Mouse (Mus musculus): ENCODE measurements around the gene Lrrc40. TPM values are rescaled to one million over a fixed set of nuclear protein-coding genes. Genes with fewer than 3 reads are reported as not detected.

Lrrc40 gene
- total RNA-seq (2022): 10 to 100 TPM; 28.9 to 35.4 (median 31.0) TPM

GRCm38 (mm10) chr3:158036329-158036988 is at the start of gene Lrrc40, which contains the start of gene Srsf11:
Gene Lrrc40, plus strand, starts transcription at chr3:158036662.
Gene Srsf11, minus strand, starts transcription at chr3:158036639.
- peak; percentile 92 to 95 for DNase-seq (ENCODE audit: low spot score in 2 of 2)

GRCm38 (mm10) chr3:157993322-157993721 is 43.1 kb upstream of the Lrrc40 start:
- no peak for DNase-seq (ENCODE audit: low spot score in 2 of 2)

GRCm38 (mm10) chr3:157995726-157996125 is 40.7 kb upstream of the Lrrc40 start:
- DNase-seq (ENCODE audit: low spot score in 2 of 2): no peak

- no peak for DNase-seq (ENCODE audit: low spot score in 2 of 2)
Measured at GRCm38 (mm10) chr3:157998742-157999369, 37.6 kb upstream of the Lrrc40 start.

GRCm38 (mm10) chr3:158008647-158009046 is 27.8 kb upstream of the Lrrc40 start:
- DNase-seq (ENCODE audit: low spot score in 2 of 2): no peak

GRCm38 (mm10) chr3:158009762-158010320 is 26.6 kb upstream of the Lrrc40 start:
- DNase-seq (ENCODE audit: low spot score in 2 of 2): peak in 1 of 2 experiments; percentile 30

GRCm38 (mm10) chr3:158031371-158031925 is 5.0 kb upstream of the Lrrc40 start:
- peak; percentile 79 to 89 for DNase-seq (ENCODE audit: low spot score in 2 of 2)

GRCm38 (mm10) chr3:158032106-158032505 is 4.4 kb upstream of the Lrrc40 start:
- DNase-seq (ENCODE audit: low spot score in 2 of 2): no peak

GRCm38 (mm10) chr3:158035866-158036265 is 596 bp upstream of the Lrrc40 start:
- no peak for DNase-seq (ENCODE audit: low spot score in 2 of 2)

- no peak for DNase-seq (ENCODE audit: low spot score in 2 of 2)
Measured at GRCm38 (mm10) chr3:158038106-158038505, 1.6 kb downstream of the Lrrc40 start.

- DNase-seq (ENCODE audit: low spot score in 2 of 2): no peak
Measured at GRCm38 (mm10) chr3:158040755-158041154, 4.3 kb downstream of the Lrrc40 start.

GRCm38 (mm10) chr3:158049508-158049907 is 13.0 kb downstream of the Lrrc40 start:
- DNase-seq (ENCODE audit: low spot score in 2 of 2): no peak

GRCm38 (mm10) chr3:158060621-158061291 is 24.3 kb downstream of the Lrrc40 start:
- no peak for DNase-seq (ENCODE audit: low spot score in 2 of 2)

- DNase-seq (ENCODE audit: low spot score in 2 of 2): no peak
Measured at GRCm38 (mm10) chr3:158061811-158062523, 25.5 kb downstream of the Lrrc40 start.

- no peak for DNase-seq (ENCODE audit: low spot score in 2 of 2)
Measured at GRCm38 (mm10) chr3:158065256-158065655, 28.8 kb downstream of the Lrrc40 start.

GRCm38 (mm10) chr3:158067916-158068315 is 31.5 kb downstream of the Lrrc40 start:
- DNase-seq (ENCODE audit: low spot score in 2 of 2): no peak

GRCm38 (mm10) chr3:158068613-158069263 is 32.3 kb downstream of the Lrrc40 start:
- DNase-seq (ENCODE audit: low spot score in 2 of 2): no peak

GRCm38 (mm10) chr3:158075004-158075403 is 38.5 kb downstream of the Lrrc40 start:
- DNase-seq (ENCODE audit: low spot score in 2 of 2): no peak

- no peak for DNase-seq (ENCODE audit: low spot score in 2 of 2)
Measured at GRCm38 (mm10) chr3:158076685-158077379, 40.4 kb downstream of the Lrrc40 start.

- no peak for DNase-seq (ENCODE audit: low spot score in 2 of 2)
Measured at GRCm38 (mm10) chr3:158077380-158077772, 40.9 kb downstream of the Lrrc40 start.

Data from layer of hippocampus, adult 8-10 months (tissue).